Mouse (Mus musculus) neural tube, embryonic 15.5 days (tissue): ENCODE measurements around the gene Pcsk2. TPM values are rescaled to one million over a fixed set of nuclear protein-coding genes. Genes with fewer than 3 reads are reported as not detected.

Experiments used
- ATAC-seq: fragments of 200-750 bp; cut with Nextera tagmentation; 2 replicates; pipeline ENCODE4 v1.8.0; 2017; ENCODE audit warnings: mild to moderate bottlenecking, moderate TSS enrichment, moderate library complexity; ENCODE audit not compliant: low FRiP score
- H3K27ac ChIP-seq: fragments of 300-500 bp; sonication (generic); replicated peaks from 2 replicates; pipeline ENCODE4 v1.5.1; 2015; ENCODE audit warnings: mild to moderate bottlenecking, inconsistent platforms
- H3K27me3 ChIP-seq: fragments of 300-500 bp; sonication (generic); replicated peaks from 2 replicates; pipeline ENCODE4 v1.6.1; 2015; ENCODE audit warnings: inconsistent platforms
- H3K36me3 ChIP-seq: fragments of 300-500 bp; sonication (generic); 2 replicates; pipeline ENCODE4 v1.6.1; 2015; ENCODE audit warnings: inconsistent platforms
- H3K4me1 ChIP-seq: fragments of 300-500 bp; sonication (generic); 2 replicates; pipeline ENCODE4 v1.6.1; 2015; ENCODE audit warnings: inconsistent platforms
- H3K4me2 ChIP-seq: fragments of 300-500 bp; sonication (generic); 2 replicates; pipeline ENCODE4 v1.6.1; 2015; ENCODE audit warnings: inconsistent platforms, mild to moderate bottlenecking, moderate library complexity
- H3K4me3 ChIP-seq: fragments of 300-500 bp; sonication (generic); replicated peaks from 2 replicates; pipeline ENCODE4 v1.5.1; 2015; ENCODE audit warnings: mild to moderate bottlenecking, inconsistent platforms
- H3K9ac ChIP-seq: fragments of 300-500 bp; sonication (generic); replicated peaks from 2 replicates; pipeline ENCODE4 v1.6.1; 2015; ENCODE audit warnings: mild to moderate bottlenecking, inconsistent platforms
- H3K9me3 ChIP-seq: fragments of 300-500 bp; sonication (generic); replicated peaks from 2 replicates; pipeline ENCODE4 v1.6.1; 2016; ENCODE audit warnings: inconsistent platforms
- WGBS: fragments of 180-500 bp; shearing (Covaris S2); methylation state at CpG from one replicate; pipeline ENCODE4 v1.1.7; 2015; ENCODE audit warnings: mixed read lengths; 5-methylcytosine and 5-hydroxymethylcytosine counted together
- polyA plus RNA-seq: library from polyadenylated mRNA; unstranded; fragments of >200 nt; fragmentation: Nextera tagmentation; extraction: Ambion mirVana; gene quantifications from 2 replicates; pipeline ENCODE4 v1.2.1, GENCODE M21; 2015

The Pcsk2 gene
- polyA plus RNA-seq, 1 experiment from 2014 or later, result 28.2 TPM

GRCm38 (mm10) chr2:143841536-143841935, 295.6 kb downstream of the Pcsk2 start:
- Histone ChIP-seq H3K36me3 (no peaks in the 10 kb centered on the region), H3K4me3 (no peak overlapping the region), H3K4me2 (no peak overlapping the region), H3K4me1 (peaks cover 4% of the 10 kb centered on the region), H3K27ac (no peak overlapping the region), H3K9me3 (no peaks in the 10 kb centered on the region), H3K27me3 (no peaks in the 10 kb centered on the region), H3K9ac (no peak overlapping the region)
- no peak for ATAC-seq
- WGBS, result 76% methylated on average over 7 of the region's 7 CpGs

GRCm38 (mm10) chr2:143844779-143845178, 298.8 kb downstream of the Pcsk2 start:
- no peak overlapping the region for H3K4me3 ChIP-seq
- H3K27ac ChIP-seq, result no peak overlapping the region
- H3K4me1 ChIP-seq, result no peaks in the 10 kb centered on the region
- no peak overlapping the region for H3K4me2 ChIP-seq
- ATAC-seq, result no peak
- H3K36me3 ChIP-seq, result no peaks in the 10 kb centered on the region
- H3K9ac ChIP-seq, result no peak overlapping the region
- no peaks in the 10 kb centered on the region for H3K27me3 ChIP-seq
- WGBS, result 83% methylated on average over 5 of the region's 5 CpGs
- H3K9me3 ChIP-seq, result no peaks in the 10 kb centered on the region

GRCm38 (mm10) chr2:143846799-143847198, 300.8 kb downstream of the Pcsk2 start:
- Histone ChIP-seq H3K4me3 (no peak overlapping the region), H3K4me2 (no peak overlapping the region), H3K27me3 (no peaks in the 10 kb centered on the region), H3K36me3 (no peaks in the 10 kb centered on the region), H3K9me3 (no peaks in the 10 kb centered on the region), H3K27ac (no peak overlapping the region), H3K9ac (no peak overlapping the region), H3K4me1 (0 out of 2 replicates have a peak, but pooled peaks cover 3% of the 10 kb centered on the region)
- 61% methylated on average over 4 of the region's 4 CpGs for WGBS
- no peak for ATAC-seq

GRCm38 (mm10) chr2:143847291-143847690, 301.3 kb downstream of the Pcsk2 start:
- H3K9me3 ChIP-seq, result no peaks in the 10 kb centered on the region
- H3K9ac ChIP-seq, result no peak overlapping the region
- ATAC-seq, result no peak
- H3K4me3 ChIP-seq, result no peak overlapping the region
- H3K4me2 ChIP-seq, result no peak overlapping the region
- H3K27me3 ChIP-seq, result no peaks in the 10 kb centered on the region
- no peaks in the 10 kb centered on the region for H3K36me3 ChIP-seq
- H3K27ac ChIP-seq, result no peak overlapping the region
- H3K4me1 ChIP-seq, result 0 out of 2 replicates have a peak, but pooled peaks cover 3% of the 10 kb centered on the region
- WGBS, result 79% methylated on average over 3 of the region's 3 CpGs

- H3K9ac ChIP-seq, result no peak overlapping the region
- H3K27ac ChIP-seq, result no peak overlapping the region
- H3K4me1 ChIP-seq, result 0 out of 2 replicates have a peak, but pooled peaks cover 3% of the 10 kb centered on the region
- H3K4me3 ChIP-seq, result no peak overlapping the region
- no peak for ATAC-seq
- H3K27me3 ChIP-seq, result no peaks in the 10 kb centered on the region
- H3K36me3 ChIP-seq, result no peaks in the 10 kb centered on the region
- H3K9me3 ChIP-seq, result no peaks in the 10 kb centered on the region
- whole genome bisulfite sequencing, result 66% methylated on average over 12 of the region's 12 CpGs
- H3K4me2 ChIP-seq, result no peak overlapping the region
Observed at GRCm38 (mm10) chr2:143851354-143852221, 305.6 kb downstream of the Pcsk2 start.

- ATAC-seq, result no peak
- Histone ChIP-seq H3K4me2 (no peak overlapping the region), H3K36me3 (no peaks in the 10 kb centered on the region), H3K27me3 (no peaks in the 10 kb centered on the region), H3K4me1 (0 out of 2 replicates have a peak, but pooled peaks cover 3% of the 10 kb centered on the region), H3K27ac (no peak overlapping the region), H3K9ac (no peak overlapping the region), H3K9me3 (no peaks in the 10 kb centered on the region), H3K4me3 (no peak overlapping the region)
- 72% methylated on average over 18 of the region's 18 CpGs for WGBS
Observed at GRCm38 (mm10) chr2:143852295-143853275, 306.6 kb downstream of the Pcsk2 start.

GRCm38 (mm10) chr2:143853447-143853846, 307.5 kb downstream of the Pcsk2 start:
- 72% methylated on average over 4 of the region's 4 CpGs for WGBS
- H3K27me3 ChIP-seq, result no peaks in the 10 kb centered on the region
- H3K9ac ChIP-seq, result no peak overlapping the region

GRCm38 (mm10) chr2:143859166-143859565, 313.2 kb downstream of the Pcsk2 start:
- H3K4me3 ChIP-seq, result no peak overlapping the region
- no peaks in the 10 kb centered on the region for H3K27me3 ChIP-seq
- H3K4me2 ChIP-seq, result no peak overlapping the region
- H3K27ac ChIP-seq, result no peak overlapping the region; the same call in 1 of the 2 replicates
- 84% methylated on average over 2 of the region's 2 CpGs for WGBS
- no peak overlapping the region for H3K9ac ChIP-seq
- H3K4me1 ChIP-seq, result peaks cover 10% of the 10 kb centered on the region; the same call in 1 of the 2 replicates
- H3K36me3 ChIP-seq, result no peaks in the 10 kb centered on the region
- no peaks in the 10 kb centered on the region for H3K9me3 ChIP-seq
- no peak for ATAC-seq

More at GRCm38 (mm10) chr2:143853447-143853846, 307.5 kb downstream of the Pcsk2 start:
- Histone ChIP-seq H3K9me3 (no peaks in the 10 kb centered on the region), H3K36me3 (no peaks in the 10 kb centered on the region), H3K27ac (no peak overlapping the region), H3K4me1 (0 out of 2 replicates have a peak, but pooled peaks cover 3% of the 10 kb centered on the region), H3K4me3 (no peak overlapping the region), H3K4me2 (no peak overlapping the region)
- no peak for ATAC-seq

GRCm38 (mm10) chr2:143862484-143863231, 316.7 kb downstream of the Pcsk2 start, which contains the start of gene Bfsp1:
Bfsp1 (minus strand) TSS chr2:143863173.
- peak; percentile 80 for ATAC-seq
- Histone ChIP-seq H3K9ac (peak within 1 kb of the TSS; percentile 65), H3K4me1 (peaks cover 10% of the 10 kb centered on the region; the same call in 1 of the 2 replicates), H3K4me2 (peak within 1 kb of the TSS; percentile 79), H3K9me3 (no peaks in the 10 kb centered on the region), H3K27me3 (no peaks in the 10 kb centered on the region), H3K4me3 (peak within 1 kb of the TSS; percentile 46), H3K27ac (no peak within 1 kb of the TSS), H3K36me3 (no peaks in the 10 kb centered on the region)
- 3% methylated on average over 86 of the region's 86 CpGs for WGBS

- 65% methylated on average over 8 of the region's 8 CpGs for WGBS
- Histone ChIP-seq H3K36me3 (no peaks in the 10 kb centered on the region), H3K4me1 (peaks cover 10% of the 10 kb centered on the region; the same call in 1 of the 2 replicates), H3K27ac (no peak overlapping the region), H3K4me3 (no peak overlapping the region), H3K9ac (no peak overlapping the region), H3K27me3 (no peaks in the 10 kb centered on the region), H3K9me3 (no peaks in the 10 kb centered on the region), H3K4me2 (no peak overlapping the region)
- ATAC-seq, result no peak
Observed at GRCm38 (mm10) chr2:143864600-143864999, 318.6 kb downstream of the Pcsk2 start.
